Mouse (Mus musculus): Measurements from ENCODE around the gene Eif2ak4. TPM values are rescaled to one million over a fixed set of nuclear protein-coding genes. Genes with fewer than 3 reads are reported as not detected.

Gene Eif2ak4
- polyA plus RNA-seq (2014; fragmentation: Nextera tagmentation; extraction: Ambion mirVana): 14.0 and 15.0 TPM in 2 replicates

DNA sequence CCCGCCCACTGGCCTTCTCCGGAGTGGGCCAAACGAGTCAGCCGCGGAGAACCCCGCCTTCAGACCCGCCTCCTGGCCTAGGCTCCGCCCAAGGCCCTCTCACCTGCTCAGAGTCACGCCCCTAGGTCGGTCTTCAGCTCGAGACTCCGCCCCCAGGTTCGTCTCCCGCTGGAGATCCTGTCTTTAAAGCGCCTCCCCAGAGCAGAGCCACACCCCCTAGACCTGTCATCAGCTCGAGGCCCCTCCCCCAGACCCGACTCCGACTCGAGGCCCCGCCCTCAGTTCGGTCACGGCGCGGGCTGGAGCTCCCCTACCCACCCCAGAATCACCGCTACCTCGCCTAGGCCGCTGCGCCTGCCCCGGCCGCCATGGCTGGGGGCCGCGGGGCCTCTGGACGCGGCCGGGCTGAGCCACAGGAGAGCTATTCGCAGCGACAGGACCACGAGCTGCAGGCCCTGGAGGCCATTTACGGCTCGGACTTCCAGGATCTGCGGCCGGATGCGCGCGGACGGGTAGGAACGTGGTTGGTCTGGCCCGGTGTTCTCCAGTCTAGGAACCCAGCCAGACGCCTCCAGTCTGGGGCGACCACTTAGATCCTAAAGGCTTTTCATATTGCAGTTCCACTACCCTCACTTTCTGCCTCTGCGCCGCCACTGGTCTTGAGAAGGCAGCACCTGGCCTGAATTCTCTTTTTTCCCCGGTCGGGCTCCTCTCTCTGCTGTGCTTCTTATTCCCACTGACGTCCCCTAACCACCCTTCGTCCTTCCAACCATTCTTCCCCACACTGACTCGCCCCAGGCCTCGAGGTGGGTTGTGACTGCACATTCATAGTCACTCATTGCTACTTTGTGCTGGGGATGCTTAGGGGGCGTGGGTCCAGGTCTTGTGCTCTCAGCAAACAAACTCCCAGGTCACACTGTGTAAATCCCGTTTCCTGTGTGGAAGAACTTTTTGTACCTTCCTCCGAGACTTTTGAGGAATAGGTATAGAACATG is at the start of gene Eif2ak4:
TSS of gene Eif2ak4 (plus strand) at position 278 of the 995 bp plus-strand sequence.
- Histone ChIP-seq H3K4me3 (ENCODE audit: low read depth, low read length) (peak within 1 kb of the TSS; percentile 81), H3K9me3 (ENCODE audit: control insufficient read depth, low read length) (no peaks in the 10 kb centered on the region), H3K27me3 (replicated peaks; ENCODE audit: control insufficient read depth, insufficient read depth, low read length) (no peaks in the 10 kb centered on the region), H3K4me1 (replicated peaks; ENCODE audit: control insufficient read depth, insufficient read depth, low read length) (0 out of 2 replicates have a peak, but pooled peaks cover 7% of the 10 kb centered on the region), H3K27ac (ENCODE audit: low read depth, low read length) (peak within 1 kb of the TSS; percentile 69; the same call in 1 of the 2 replicates), H3K36me3 (ENCODE audit: control insufficient read depth, insufficient read depth, low read length) (no peaks in the 10 kb centered on the region), H3K9ac (ENCODE audit: low read depth, low read length) (peak within 1 kb of the TSS; percentile 83), H3K4me2 (peak within 1 kb of the TSS; percentile 79)
- DNase-seq (ENCODE audit: low spot score): peak; percentile 99
- peak; percentile 99 for ATAC-seq (replicated peaks; ENCODE audit: low FRiP score)
- WGBS: 1% methylated on average over 61 of the region's 61 CpGs

DNA sequence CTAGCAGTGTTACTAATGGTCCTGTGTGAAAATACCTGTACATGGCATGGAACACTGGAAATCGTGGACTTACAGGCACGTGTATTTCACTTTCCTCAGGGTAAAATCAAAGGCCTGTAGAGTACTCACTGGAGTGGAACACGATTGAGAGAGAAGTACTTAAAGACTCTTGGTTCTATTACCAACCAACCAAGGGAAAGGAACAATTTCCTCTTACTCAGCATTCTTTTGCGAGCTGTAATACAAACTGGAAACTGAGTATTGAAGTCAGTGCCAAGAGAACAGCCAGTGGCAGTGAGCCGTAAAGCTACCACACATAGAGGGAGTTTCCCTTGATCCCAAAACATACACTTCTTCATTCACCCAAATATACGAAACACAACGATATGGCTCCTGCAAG is 47.1 kb upstream of the Eif2ak4 start:
- ATAC-seq (replicated peaks; ENCODE audit: low FRiP score): no peak
- Histone ChIP-seq H3K36me3 (ENCODE audit: control insufficient read depth, insufficient read depth, low read length) (no peaks in the 10 kb centered on the region), H3K4me2 (no peak overlapping the region), H3K9ac (ENCODE audit: low read depth, low read length) (no peak overlapping the region), H3K27ac (ENCODE audit: low read depth, low read length) (no peak overlapping the region), H3K9me3 (ENCODE audit: control insufficient read depth, low read length) (no peaks in the 10 kb centered on the region), H3K4me1 (replicated peaks; ENCODE audit: control insufficient read depth, insufficient read depth, low read length) (no peaks in the 10 kb centered on the region), H3K4me3 (ENCODE audit: low read depth, low read length) (no peak overlapping the region), H3K27me3 (replicated peaks; ENCODE audit: control insufficient read depth, insufficient read depth, low read length) (no peaks in the 10 kb centered on the region)
- no peak for DNase-seq (ENCODE audit: low spot score)
- 83% methylated on average over 7 of the region's 7 CpGs for WGBS

DNA sequence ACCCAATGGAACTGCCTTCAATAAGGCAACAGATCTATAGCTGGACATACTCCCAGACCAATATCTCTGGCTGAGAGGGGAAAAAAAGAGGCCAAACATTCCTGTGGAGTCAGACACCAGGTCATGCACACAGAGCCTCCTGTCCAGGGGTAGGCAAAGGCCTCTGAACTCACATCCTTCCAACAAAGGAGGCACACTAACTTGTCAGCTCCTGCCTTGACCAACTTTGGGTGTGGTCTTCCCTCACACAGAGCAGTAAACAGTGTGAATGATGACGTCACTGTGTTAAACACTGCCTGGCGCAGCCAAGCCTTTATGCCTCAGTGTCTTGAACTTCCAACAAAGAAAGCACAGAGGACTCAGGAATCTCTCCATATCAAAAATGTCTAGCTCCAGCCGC is 44.5 kb upstream of the Eif2ak4 start:
- no peak overlapping the region for H3K9ac ChIP-seq (ENCODE audit: low read depth, low read length)
- H3K27ac ChIP-seq (ENCODE audit: low read depth, low read length): no peak overlapping the region
- H3K36me3 ChIP-seq (ENCODE audit: control insufficient read depth, insufficient read depth, low read length): no peaks in the 10 kb centered on the region
- H3K4me1 ChIP-seq (replicated peaks; ENCODE audit: control insufficient read depth, insufficient read depth, low read length): no peaks in the 10 kb centered on the region
- H3K4me2 ChIP-seq: no peak overlapping the region
- no peaks in the 10 kb centered on the region for H3K9me3 ChIP-seq (ENCODE audit: control insufficient read depth, low read length)
- WGBS: 67% methylated on average over 3 of the region's 3 CpGs
- H3K27me3 ChIP-seq (replicated peaks; ENCODE audit: control insufficient read depth, insufficient read depth, low read length): no peaks in the 10 kb centered on the region
- no peak overlapping the region for H3K4me3 ChIP-seq (ENCODE audit: low read depth, low read length)
- DNase-seq (ENCODE audit: low spot score) (no peak), ATAC-seq (replicated peaks; ENCODE audit: low FRiP score) (no peak)

DNA sequence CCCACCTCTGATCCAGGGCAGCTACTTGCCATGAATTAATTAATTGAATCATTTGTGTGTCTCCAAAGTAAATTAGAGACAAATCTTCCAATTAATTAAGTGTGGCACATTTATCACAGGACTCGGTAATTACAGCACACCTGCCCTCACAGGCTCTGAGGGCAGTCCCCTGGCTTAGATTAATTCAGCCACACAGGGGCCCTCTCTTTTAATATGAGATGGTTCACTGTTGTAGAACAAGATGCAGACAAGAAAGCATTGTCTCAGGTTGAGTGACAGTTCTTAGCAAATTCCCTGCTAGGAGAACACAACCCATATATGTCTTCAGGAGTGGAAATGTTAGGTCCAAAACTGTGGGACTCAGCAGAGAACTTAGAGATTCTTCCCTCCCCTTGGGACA is 42.9 kb upstream of the Eif2ak4 start:
- DNase-seq (ENCODE audit: low spot score) (no peak), ATAC-seq (replicated peaks; ENCODE audit: low FRiP score) (no peak)
- 62% methylated on average over 1 of the region's 1 CpGs for WGBS
- Histone ChIP-seq H3K4me3 (ENCODE audit: low read depth, low read length) (no peak overlapping the region), H3K9me3 (ENCODE audit: control insufficient read depth, low read length) (no peaks in the 10 kb centered on the region), H3K4me2 (no peak overlapping the region), H3K4me1 (replicated peaks; ENCODE audit: control insufficient read depth, insufficient read depth, low read length) (no peaks in the 10 kb centered on the region), H3K9ac (ENCODE audit: low read depth, low read length) (no peak overlapping the region), H3K27ac (ENCODE audit: low read depth, low read length) (no peak overlapping the region), H3K36me3 (ENCODE audit: control insufficient read depth, insufficient read depth, low read length) (no peaks in the 10 kb centered on the region), H3K27me3 (replicated peaks; ENCODE audit: control insufficient read depth, insufficient read depth, low read length) (no peaks in the 10 kb centered on the region)

DNA sequence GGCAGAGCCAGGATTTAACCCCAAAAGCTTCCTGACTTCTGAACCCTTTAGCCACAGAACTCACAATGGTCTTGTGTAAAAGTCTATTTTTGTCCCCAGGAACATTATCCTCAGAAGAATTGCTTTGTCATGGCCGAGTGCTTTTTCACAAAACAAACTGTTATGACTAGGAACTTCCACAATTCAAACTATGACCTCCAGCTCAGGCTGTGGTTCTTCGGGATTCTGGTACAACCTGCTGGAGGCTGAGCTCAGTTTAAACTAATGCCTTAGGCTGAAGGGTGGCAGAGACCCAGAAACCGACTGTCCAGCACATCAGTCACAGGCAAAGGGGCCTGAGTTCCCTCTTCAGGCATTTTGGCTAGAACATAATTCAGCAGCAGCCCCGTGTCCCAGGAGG is 34.9 kb upstream of the Eif2ak4 start:
- H3K4me2 ChIP-seq: no peak overlapping the region
- H3K4me3 ChIP-seq (ENCODE audit: low read depth, low read length): no peak overlapping the region
- ATAC-seq (replicated peaks; ENCODE audit: low FRiP score) (no peak), DNase-seq (ENCODE audit: low spot score) (no peak)
- no peaks in the 10 kb centered on the region for H3K36me3 ChIP-seq (ENCODE audit: control insufficient read depth, insufficient read depth, low read length)
- no peaks in the 10 kb centered on the region for H3K27me3 ChIP-seq (replicated peaks; ENCODE audit: control insufficient read depth, insufficient read depth, low read length)
- H3K27ac ChIP-seq (ENCODE audit: low read depth, low read length): no peak overlapping the region
- no peaks in the 10 kb centered on the region for H3K9me3 ChIP-seq (ENCODE audit: control insufficient read depth, low read length)
- H3K9ac ChIP-seq (ENCODE audit: low read depth, low read length): no peak overlapping the region
- no peaks in the 10 kb centered on the region for H3K4me1 ChIP-seq (replicated peaks; ENCODE audit: control insufficient read depth, insufficient read depth, low read length)
- 61% methylated on average over 4 of the region's 4 CpGs for WGBS

DNA sequence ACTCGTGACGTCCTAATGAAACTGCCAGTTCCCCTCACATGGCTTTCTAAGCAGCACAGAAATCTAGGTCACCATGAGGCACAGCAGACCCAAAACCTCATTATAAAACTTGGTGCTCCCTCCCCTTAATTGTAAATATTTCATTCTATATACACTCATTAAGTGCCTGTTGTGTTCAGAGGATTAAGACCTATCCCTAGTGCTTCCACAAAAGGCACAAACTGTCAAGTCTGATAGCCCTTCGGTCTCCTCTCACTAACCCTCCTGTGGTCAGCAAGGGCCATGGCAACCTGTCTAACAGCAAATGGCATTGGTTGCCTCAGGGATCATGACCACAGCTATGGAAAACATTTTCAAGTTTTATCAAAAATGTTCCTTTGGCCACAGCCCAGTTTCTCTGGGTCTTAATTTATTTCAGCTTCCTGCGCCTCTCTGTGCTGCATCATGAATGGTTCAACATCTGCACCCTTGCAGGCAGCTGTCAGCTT is 34.5 kb upstream of the Eif2ak4 start:
- ATAC-seq (replicated peaks; ENCODE audit: low FRiP score): no peak
- H3K9ac ChIP-seq (ENCODE audit: low read depth, low read length): no peak overlapping the region
- WGBS: 72% methylated on average over 4 of the region's 4 CpGs
- DNase-seq (ENCODE audit: low spot score): no peak
- H3K4me3 ChIP-seq (ENCODE audit: low read depth, low read length): no peak overlapping the region
- H3K4me2 ChIP-seq: no peak overlapping the region
- no peaks in the 10 kb centered on the region for H3K4me1 ChIP-seq (replicated peaks; ENCODE audit: control insufficient read depth, insufficient read depth, low read length)
- no peaks in the 10 kb centered on the region for H3K9me3 ChIP-seq (ENCODE audit: control insufficient read depth, low read length)
- H3K36me3 ChIP-seq (ENCODE audit: control insufficient read depth, insufficient read depth, low read length): no peaks in the 10 kb centered on the region
- no peaks in the 10 kb centered on the region for H3K27me3 ChIP-seq (replicated peaks; ENCODE audit: control insufficient read depth, insufficient read depth, low read length)
- no peak overlapping the region for H3K27ac ChIP-seq (ENCODE audit: low read depth, low read length)

DNA sequence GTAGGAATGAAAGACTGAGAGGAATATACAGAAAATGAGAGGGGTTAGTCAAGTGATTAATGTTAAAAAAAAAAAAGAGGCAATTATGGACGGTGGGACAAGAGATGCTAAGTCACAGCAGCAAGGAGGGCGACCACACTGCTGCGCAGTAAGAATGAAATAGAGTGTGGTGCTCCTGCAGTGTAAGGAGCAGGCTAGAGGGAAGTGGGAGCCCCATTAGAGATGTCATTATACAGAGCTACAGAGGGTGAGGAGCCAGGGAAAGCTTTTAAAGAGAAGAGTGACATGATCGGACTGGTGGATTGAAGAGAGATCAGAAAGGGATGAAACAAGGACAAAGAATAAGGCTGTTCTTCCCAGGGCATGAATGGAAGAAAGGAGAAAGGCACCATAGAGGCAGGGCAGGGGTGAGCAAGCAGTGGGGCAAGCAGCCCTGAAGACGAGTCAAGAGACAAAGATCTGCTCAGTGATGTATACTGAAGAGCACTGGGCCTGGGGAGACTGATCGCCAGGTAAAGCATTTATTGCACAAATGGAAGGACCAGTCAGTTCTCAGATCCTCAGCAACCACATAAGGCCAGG is 33.2 kb upstream of the Eif2ak4 start:
- no peaks in the 10 kb centered on the region for H3K4me1 ChIP-seq (replicated peaks; ENCODE audit: control insufficient read depth, insufficient read depth, low read length)
- no peak overlapping the region for H3K4me3 ChIP-seq (ENCODE audit: low read depth, low read length)
- H3K4me2 ChIP-seq: no peak overlapping the region
- 80% methylated on average over 6 of the region's 6 CpGs for WGBS
- H3K9ac ChIP-seq (ENCODE audit: low read depth, low read length): no peak overlapping the region
- no peaks in the 10 kb centered on the region for H3K9me3 ChIP-seq (ENCODE audit: control insufficient read depth, low read length)
- no peak overlapping the region for H3K27ac ChIP-seq (ENCODE audit: low read depth, low read length)
- no peaks in the 10 kb centered on the region for H3K27me3 ChIP-seq (replicated peaks; ENCODE audit: control insufficient read depth, insufficient read depth, low read length)
- ATAC-seq (replicated peaks; ENCODE audit: low FRiP score) (no peak), DNase-seq (ENCODE audit: low spot score) (no peak)
- no peaks in the 10 kb centered on the region for H3K36me3 ChIP-seq (ENCODE audit: control insufficient read depth, insufficient read depth, low read length)

DNA sequence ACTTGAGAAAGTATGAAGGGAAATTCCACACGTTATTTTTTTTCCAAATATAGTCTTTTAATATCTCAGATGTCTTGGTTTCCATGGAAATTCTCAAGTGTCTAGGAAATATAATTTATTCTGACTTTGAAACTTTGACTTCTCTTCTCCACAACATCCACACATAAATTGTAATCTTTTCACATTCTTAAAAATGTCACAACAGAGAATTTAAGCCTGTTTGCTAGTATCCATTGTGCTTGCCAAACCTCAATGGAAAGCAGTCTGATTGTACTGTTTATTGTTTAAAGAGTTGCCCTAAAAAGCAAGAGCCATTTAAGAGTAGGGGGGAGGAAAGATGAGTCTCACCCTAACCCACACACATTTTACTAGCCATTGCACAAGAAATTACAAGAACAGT is 16.6 kb upstream of the Eif2ak4 start:
- no peak for DNase-seq (ENCODE audit: low spot score)
- no peak overlapping the region for H3K9ac ChIP-seq (ENCODE audit: low read depth, low read length)
- no peak for ATAC-seq (replicated peaks; ENCODE audit: low FRiP score)
- no peaks in the 10 kb centered on the region for H3K9me3 ChIP-seq (ENCODE audit: control insufficient read depth, low read length)
- peaks cover 39% of the 10 kb centered on the region for H3K27me3 ChIP-seq (replicated peaks; ENCODE audit: control insufficient read depth, insufficient read depth, low read length)
- no peak overlapping the region for H3K4me2 ChIP-seq
- no peaks in the 10 kb centered on the region for H3K36me3 ChIP-seq (ENCODE audit: control insufficient read depth, insufficient read depth, low read length)
- WGBS: 56% methylated on average over 1 of the region's 1 CpGs
- peaks cover 9% of the 10 kb centered on the region for H3K4me1 ChIP-seq (replicated peaks; ENCODE audit: control insufficient read depth, insufficient read depth, low read length)
- H3K4me3 ChIP-seq (ENCODE audit: low read depth, low read length): no peak overlapping the region
- H3K27ac ChIP-seq (ENCODE audit: low read depth, low read length): no peak overlapping the region
